Comparison of ENCODE assay signal across 9 mouse cellular contexts in the genomic region with DNA sequence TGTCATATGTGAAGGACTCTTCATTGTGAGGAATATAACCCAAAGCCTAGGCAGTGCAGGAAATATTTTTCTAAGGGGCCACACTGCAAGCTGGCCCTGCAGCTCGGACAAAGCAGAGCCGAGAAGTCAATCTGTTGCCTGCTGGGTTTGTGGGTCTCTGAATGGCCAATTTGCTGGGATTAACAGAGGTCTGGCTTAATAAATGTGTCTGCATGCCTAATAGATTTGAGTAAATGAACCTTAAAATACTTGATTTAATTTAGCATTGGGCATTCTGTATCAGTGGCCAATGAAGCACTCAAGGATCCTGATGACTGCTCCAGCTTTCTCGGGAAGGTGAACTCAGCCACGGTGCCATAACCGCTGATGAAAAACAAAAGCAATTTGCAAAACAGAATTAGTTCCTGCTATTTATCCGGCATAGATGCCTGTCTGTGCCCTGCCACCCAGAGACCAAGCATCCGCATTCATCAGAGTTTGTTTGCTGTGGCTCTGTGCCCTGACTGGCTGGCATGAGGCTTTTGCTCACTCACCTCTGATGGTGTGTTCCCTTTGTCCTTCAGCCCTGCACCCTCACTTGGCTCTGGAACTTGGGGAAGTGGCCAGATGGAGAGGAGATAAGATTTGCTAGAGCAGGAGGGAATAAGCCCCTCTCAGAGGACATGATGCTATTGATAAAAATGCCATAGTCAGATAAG.
DNase-seq lines count a peak whose midpoint lies in the region; ATAC-seq and TF ChIP-seq lines count a peak whose summit lies in the region.
"Had no signal": no experiment of that assay in that cellular context is flagged by ENCODE, and none has a peak within 500 bp of the region (broad histone marks: within the 10 kb centered on the region; RNA-seq: fewer than 3 reads in every experiment).

No protein-coding gene starts in this region.

- ATAC-seq in hindbrain, embryonic 11.5 days (ENCODE audit: low FRiP score) = peak; percentile 27; the same call in 1 of the 2 replicates
- peak; percentile 37; the same call in 1 of the 2 replicates for ATAC-seq in neural tube, embryonic 12.5 days (ENCODE audit: low FRiP score, low read depth)

- no peaks in the 10 kb centered on the region for H3K9me3 ChIP-seq in hindbrain, embryonic 11.5 days (ENCODE audit: control insufficient read depth, low read length)
- no peaks in the 10 kb centered on the region for H3K9me3 ChIP-seq in hindbrain, embryonic 10.5 days
- H3K9me3 ChIP-seq in neural tube, embryonic 12.5 days = no peaks in the 10 kb centered on the region

- no peak for DNase-seq in hindbrain, embryonic 11.5 days (ENCODE audit: low spot score)
- DNase-seq in hindbrain, embryonic 10.5 days (ENCODE audit: low spot score) = no peak
- DNase-seq in brain, adult 2 months (ENCODE audit: low read depth, low spot score) = peak; percentile 5
- DNase-seq in kidney, adult 2 months = peak; percentile 65
- no peak for DNase-seq in c-Kit-positive CD71-positive TER-119-positive erythroid progenitor cells, embryonic 14.5 days (ENCODE audit: low spot score)
- no peak for DNase-seq in right cerebral cortex, adult 18-20 months

- WGBS in hindbrain, embryonic 11.5 days = 62% methylated on average over 7 of the region's 7 CpGs
- 67% methylated on average over 7 of the region's 7 CpGs for WGBS in hindbrain, embryonic 10.5 days
- WGBS in kidney, adult 2 months = 54% methylated on average over 7 of the region's 7 CpGs
- WGBS in neural tube, embryonic 12.5 days = 37% methylated on average over 7 of the region's 7 CpGs

- no peak overlapping the region for H3K9ac ChIP-seq in hindbrain, embryonic 11.5 days (ENCODE audit: low read depth, low read length)
- H3K9ac ChIP-seq in neural tube, embryonic 12.5 days = no peak overlapping the region
- H3K9ac ChIP-seq: liver, embryonic 14.5 days had no signal

- no peaks in the 10 kb centered on the region for H3K4me1 ChIP-seq in hindbrain, embryonic 11.5 days (replicated peaks; ENCODE audit: control insufficient read depth, insufficient read depth, low read length)
- H3K4me1 ChIP-seq in hindbrain, embryonic 10.5 days (replicated peaks) = no peaks in the 10 kb centered on the region
- H3K4me1 ChIP-seq in kidney, adult 2 months (ENCODE audit: control insufficient read depth, insufficient read depth, low read length) = no peaks in the 10 kb centered on the region
- no peaks in the 10 kb centered on the region for H3K4me1 ChIP-seq in neural tube, embryonic 12.5 days

- TF ChIP-seq POLR2A in kidney, adult 2 months (IDR thresholded peaks at IDR 0.05; ENCODE audit: low read depth, low read length) = no peak

- no peak overlapping the region for H3K4me3 ChIP-seq in hindbrain, embryonic 11.5 days (ENCODE audit: low read depth, low read length)
- no peak overlapping the region for H3K4me3 ChIP-seq in hindbrain, embryonic 10.5 days
- H3K4me3 ChIP-seq in kidney, adult 2 months (ENCODE audit: insufficient read depth, low read depth, low read length) = no peak overlapping the region
- no peak overlapping the region for H3K4me3 ChIP-seq in neural tube, embryonic 12.5 days

- no peak for TF ChIP-seq CTCF in kidney, adult 2 months (conservative IDR thresholded peaks at IDR 0.05; ENCODE audit: insufficient read depth, insufficient read length, low read depth, low read length)

- no peak overlapping the region for H3K27ac ChIP-seq in hindbrain, embryonic 11.5 days (ENCODE audit: low read depth, low read length)
- no peak overlapping the region for H3K27ac ChIP-seq in hindbrain, embryonic 10.5 days
- 0 out of 2 replicates have a peak overlapping the region, but pooled peaks have one; percentile 14 for H3K27ac ChIP-seq in kidney, adult 2 months (ENCODE audit: insufficient read depth, low read depth, low read length)
- no peak overlapping the region for H3K27ac ChIP-seq in neural tube, embryonic 12.5 days
- H3K27ac ChIP-seq: liver, embryonic 14.5 days had no signal

- no peaks in the 10 kb centered on the region for H3K27me3 ChIP-seq in hindbrain, embryonic 11.5 days (ENCODE audit: control insufficient read depth, insufficient read depth, low read length)
- H3K27me3 ChIP-seq in hindbrain, embryonic 10.5 days (ENCODE audit: insufficient read depth, poor library complexity, severe bottlenecking) = no peaks in the 10 kb centered on the region
- H3K27me3 ChIP-seq in kidney, adult 2 months (replicated peaks; ENCODE audit: control insufficient read depth, insufficient read depth, low read length) = no peaks in the 10 kb centered on the region
- no peaks in the 10 kb centered on the region for H3K27me3 ChIP-seq in neural tube, embryonic 12.5 days (replicated peaks)

- H3K36me3 ChIP-seq in hindbrain, embryonic 11.5 days (ENCODE audit: control insufficient read depth, insufficient read depth, low read length) = no peaks in the 10 kb centered on the region
- H3K36me3 ChIP-seq in hindbrain, embryonic 10.5 days = no peaks in the 10 kb centered on the region
- no peaks in the 10 kb centered on the region for H3K36me3 ChIP-seq in kidney, adult 2 months (ENCODE audit: control insufficient read depth, insufficient read depth, low read length)
- H3K36me3 ChIP-seq in neural tube, embryonic 12.5 days = no peaks in the 10 kb centered on the region

- H3K4me2 ChIP-seq in hindbrain, embryonic 11.5 days (replicated peaks; ENCODE audit: low read depth, low read length) = no peak overlapping the region
- H3K4me2 ChIP-seq in neural tube, embryonic 12.5 days (replicated peaks) = no peak overlapping the region
- H3K4me2 ChIP-seq: heart, embryonic 11.5 days had no signal

Comparison
In these comparisons a context has a peak if more than half of its experiments do, and no peak if none do; other contexts are left out.
1. DNase-seq: peak in brain, adult 2 months (single experiment) and kidney, adult 2 months (single experiment); none in hindbrain, embryonic 11.5 days (single experiment), hindbrain, embryonic 10.5 days (single experiment), c-Kit-positive CD71-positive TER-119-positive erythroid progenitor cells, embryonic 14.5 days (single experiment) and right cerebral cortex, adult 18-20 months (single experiment).